Mouse (Mus musculus) spleen, postnatal 10 days (tissue): ENCODE results near the gene 2810408A11Rik.

Experiments used
- DNase-seq, 2 experiments: peaks; one replicate each; pipeline ENCODE4 v3.0.0; 2021 to 2022; ENCODE audit warnings: low spot score in 2 of 2

The 2810408A11Rik gene

DNA sequence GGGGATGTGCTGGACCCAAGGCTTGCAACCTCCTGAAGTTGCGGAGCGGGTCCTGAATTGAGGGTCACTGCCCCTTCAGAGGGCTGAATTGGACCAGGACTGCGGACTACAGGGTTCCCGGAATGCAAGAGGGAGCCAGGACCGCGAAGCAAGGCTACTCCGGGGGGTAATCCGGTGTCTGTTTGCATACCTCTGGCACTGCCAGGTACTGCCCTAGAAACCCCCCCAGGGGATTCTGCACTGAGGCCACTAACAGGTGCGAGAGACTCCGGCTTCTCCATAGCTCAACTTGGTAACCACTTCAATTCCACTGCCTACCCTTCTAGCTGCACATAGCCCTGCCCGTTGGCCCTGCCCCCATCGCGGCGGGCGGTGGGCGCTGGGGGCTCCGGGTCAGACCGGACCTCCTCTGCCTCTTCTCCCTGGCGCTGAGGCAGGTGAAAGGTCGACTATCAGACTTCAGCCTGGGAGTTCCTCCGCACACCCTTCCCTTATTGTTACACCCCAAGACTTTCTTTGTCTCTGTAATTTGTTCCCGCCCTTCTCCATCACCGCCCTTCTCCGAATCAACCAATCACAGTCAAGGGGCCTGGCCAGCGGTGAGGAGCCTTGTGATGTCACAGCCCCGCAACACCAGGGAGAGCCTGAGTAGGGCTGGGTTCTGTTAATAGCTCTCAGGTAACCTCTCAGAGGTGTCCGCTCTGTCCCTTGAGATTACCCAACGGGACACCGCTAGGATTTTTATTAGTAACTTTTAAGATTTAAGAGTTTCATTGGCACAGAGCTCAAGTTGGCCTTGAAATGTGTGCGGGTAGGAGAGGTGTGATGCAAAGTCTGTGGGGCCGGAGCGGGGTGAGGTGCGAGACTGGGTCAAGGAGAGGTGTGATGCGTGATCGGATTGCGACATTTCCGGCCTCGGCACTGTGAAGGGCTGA is at the start of gene 2810408A11Rik, which contains the start of gene Neurl4:
2810408A11Rik (minus strand) TSS at position 517 of the 935 bp plus-strand sequence.
Neurl4 (plus strand) TSS at position 602 of the 935 bp plus-strand sequence.
- peak; percentile 81 to 89 for DNase-seq

DNA sequence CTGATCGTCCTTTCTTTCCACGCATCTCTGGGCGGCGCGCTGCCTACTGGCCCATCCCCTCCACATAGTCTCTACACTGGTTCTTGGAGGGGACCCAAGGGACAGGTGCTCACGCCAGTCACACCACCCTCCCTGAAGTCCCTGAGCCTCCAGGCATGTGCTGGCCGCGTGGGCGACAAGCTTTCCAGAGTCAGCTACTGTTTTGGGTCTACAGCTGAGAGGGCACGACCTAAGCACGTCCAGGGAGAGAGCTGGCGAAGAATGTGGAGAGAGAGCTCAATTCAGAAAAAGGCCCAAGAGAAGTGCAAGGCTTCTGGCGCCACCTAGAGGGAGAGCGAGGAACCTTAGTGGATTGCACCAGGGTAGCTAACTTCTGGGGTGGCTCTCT is 48.0 kb upstream of the 2810408A11Rik start:
- peak; percentile 92 to 95 for DNase-seq

DNA sequence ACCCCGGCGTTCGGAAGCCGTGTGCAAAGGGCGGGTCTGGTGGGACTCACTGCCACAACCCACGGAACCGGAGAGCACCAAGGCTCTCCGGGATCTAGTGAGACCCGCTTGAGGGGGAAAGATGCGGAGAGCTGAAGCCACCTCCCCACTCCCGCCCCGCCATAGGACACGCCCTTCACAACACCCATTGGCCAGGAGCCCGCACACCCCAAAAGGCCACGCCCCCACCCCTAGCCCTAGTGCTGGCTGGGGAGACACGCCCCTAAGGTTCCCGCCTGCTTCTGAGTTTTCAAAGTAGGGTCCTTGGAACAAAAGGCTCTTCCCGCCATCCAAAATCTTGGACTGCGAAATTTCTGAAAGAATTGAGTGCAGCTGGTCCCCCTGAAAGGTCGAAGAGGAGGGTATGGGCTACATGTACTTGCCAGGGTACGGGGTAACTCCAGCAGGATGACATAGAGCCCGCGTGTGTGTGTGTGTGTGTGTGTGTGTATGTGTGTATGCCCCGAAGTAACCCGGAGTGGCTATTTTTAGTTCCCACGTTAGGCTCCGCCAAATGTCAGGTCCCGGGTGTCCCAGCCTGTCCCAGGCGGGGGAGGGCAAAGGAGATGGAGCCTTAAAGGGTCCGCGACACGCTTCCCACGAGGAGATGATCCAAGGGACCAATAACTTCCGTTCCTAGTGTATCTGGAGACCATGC is 47.4 kb upstream of the 2810408A11Rik start, which contains the start of gene Slc2a4:
Slc2a4 (minus strand) TSS at position 123 of the 697 bp plus-strand sequence.
- DNase-seq, result peak; percentile 93 to 98

DNA sequence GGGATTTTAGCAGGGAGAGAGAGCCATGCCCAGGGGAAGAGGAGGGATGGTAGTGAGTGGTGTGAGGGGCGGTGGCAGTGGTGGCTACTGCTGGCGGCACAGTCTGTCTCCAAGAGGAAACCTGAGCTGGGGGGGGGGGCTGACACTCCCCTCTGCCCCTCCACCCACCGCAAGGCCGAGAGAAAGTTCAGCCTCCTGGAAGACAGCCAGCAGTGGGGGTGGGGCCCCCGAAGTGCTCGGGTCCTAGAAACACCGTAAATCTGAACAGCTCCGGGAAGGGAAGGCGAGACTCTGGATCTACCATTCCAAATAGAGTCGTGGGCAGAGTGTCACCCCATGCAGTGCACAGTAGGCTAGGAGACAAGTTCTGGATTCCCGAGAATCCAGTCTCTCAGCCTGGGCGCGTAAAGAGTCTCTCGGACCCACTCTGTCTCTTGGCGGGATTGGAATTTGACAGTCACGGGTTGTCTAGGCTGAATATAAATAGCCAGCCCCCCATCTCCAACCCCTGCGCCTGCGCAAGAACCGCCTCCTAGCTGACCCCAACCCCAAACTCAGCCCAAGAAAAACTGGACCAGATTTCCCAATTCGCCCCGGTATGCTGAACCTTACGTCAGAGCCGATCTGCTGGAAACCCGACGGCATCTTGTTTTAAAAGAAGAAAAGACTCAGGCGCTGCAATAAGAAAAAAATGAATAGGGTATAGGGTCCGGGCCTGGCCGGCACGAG is 46.7 kb upstream of the 2810408A11Rik start:
- DNase-seq, result peak; percentile 66 to 79

DNA sequence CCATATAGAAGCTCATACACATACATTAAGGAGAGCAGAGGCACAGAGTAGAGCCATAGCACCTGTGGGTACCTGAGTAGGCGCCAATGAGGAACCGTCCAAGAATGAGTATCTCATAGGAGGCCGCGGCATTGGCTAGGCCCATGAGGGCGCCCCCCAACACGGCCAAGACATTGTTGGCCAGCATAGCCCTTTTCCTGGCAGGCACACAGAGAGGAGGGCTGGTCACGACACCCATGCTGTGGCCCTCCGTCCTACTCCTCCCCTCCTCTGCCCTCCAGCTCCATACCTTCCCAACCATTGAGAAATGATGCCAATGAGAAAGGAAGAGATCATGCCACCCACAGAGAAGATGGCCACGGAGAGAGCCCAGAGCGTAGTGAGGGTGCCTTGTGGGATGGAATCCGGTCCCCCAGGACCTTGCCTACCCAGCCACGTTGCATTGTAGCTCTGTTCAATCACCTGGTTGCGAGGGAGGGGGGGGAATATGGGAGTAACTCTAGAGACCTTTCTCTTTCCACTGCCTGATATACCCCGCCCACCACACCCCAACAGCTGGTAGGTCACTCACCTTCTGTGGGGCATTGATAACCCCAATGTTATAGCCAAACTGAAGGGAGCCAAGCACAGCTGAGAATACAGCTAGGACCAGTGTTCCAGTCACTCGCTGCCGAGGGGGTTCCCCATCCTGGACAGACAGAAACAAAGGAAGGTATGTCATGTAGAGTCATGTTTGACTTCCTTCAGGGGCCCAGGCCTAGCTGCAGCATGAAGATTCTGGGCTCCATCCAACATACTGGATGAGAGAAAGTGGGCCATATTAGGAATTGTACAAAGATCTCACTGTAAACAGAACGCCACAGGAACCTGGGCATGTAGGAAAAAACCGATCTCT is 45.5 kb upstream of the 2810408A11Rik start:
- DNase-seq, result peak; percentile 65 to 66

DNA sequence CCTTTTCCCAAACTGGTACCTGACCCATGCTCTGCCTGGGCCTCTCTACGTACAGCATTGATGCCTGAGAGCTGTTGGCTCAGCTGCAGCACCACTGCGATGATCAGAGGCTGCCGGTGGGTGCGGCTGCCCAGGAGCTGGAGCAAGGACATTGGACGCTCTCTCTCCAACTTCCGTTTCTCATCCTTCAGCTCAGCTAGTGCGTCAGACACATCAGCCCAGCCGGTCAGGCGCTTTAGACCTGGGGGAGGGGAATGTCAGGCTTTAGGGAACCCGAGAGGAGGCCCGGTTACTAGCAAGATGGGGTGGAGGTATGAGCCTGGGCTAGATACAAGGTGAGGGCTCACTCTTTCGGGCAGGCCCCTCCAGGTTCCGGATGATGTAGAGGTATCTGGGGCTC is 44.4 kb upstream of the 2810408A11Rik start:
- peak in 1 of 2 experiments; percentile 19 for DNase-seq

DNA sequence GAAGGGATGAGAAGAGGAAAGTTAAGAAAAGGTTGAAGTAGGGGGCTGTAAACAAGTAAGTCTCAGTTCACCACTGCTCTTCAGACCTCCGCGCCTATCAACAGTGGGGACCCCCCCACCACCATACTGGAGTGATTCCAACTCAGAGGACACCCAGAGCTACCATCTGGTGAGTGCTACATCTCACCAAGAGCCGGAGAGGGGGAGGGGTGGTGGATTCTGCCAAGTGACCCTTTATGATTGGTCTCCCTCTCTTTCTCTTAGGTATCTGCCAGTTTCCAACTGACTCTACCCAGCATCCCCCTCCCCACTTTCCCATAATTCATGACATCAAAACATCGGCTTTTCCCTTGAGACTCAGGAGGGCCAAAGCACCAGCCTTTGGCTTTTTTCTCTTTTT is 40.2 kb upstream of the 2810408A11Rik start:
- DNase-seq, result no peak

DNA sequence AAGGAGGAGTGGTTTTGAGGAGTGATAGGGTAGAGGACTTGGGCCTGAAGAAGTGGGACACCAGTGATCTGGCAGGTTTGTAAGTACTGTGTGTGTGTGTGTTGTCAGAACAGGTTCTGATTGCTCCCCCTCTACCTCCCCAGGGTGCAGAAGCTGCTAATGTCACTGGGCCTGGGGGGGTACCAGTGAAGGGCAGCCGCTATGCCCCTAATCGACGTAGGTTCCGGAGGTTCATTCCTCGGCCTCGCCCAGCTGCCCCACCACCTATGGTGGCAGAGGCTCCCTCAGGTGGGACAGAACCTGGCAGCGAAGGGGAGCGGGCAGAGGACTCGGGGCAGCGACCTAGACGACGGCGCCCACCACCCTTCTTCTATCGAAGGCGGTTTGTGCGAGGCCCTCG is 38.9 kb upstream of the 2810408A11Rik start:
- peak in 1 of 2 experiments; percentile 26 for DNase-seq

DNA sequence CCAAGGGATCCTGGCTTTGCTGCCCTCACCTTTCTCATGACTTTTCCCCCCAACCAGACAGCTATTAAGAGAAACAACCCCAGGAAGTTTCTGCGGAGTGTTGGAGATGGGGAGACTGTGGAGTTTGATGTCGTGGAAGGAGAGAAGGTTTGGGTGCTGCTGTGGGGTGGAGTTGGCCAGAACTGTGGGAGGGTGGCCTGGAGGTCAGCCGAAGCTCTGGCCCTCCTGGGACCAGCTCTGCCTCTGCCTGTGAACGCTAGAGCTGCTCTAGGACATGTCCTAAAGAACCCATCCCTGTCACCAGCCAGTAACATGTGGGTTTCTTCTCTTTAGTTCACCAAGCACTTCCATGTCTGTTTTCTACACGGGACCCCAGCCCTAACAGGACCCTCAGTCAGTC is 38.4 kb upstream of the 2810408A11Rik start:
- no peak for DNase-seq

DNA sequence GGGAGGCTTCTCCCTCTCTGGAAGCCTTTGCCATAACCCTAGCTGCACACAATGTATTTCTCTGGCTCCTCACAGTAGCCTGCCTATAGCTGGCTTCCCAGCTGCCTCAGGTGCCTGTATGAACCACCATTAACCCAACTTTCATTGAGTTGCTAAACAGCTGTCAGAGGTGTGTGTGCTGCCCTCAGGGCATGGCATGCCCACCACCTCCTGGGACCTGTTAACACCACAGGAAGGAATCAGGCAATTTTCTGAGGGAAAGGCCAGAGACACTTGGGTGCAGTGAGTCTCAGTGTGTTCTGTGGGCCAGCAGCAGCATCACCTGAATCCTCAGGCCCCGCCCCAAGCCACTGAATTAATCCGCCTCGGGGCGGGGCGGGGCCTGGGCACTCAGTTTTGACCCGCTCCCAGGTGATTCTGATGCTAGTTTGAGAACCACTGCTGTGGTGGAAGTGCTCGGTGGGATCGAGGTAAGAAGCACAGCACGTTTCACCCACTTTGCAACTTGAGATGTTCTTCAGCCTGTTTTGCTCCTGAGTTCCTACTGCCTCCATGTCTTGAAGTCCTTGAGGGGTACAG is 37.7 kb upstream of the 2810408A11Rik start:
- DNase-seq, result peak in 1 of 2 experiments; percentile 34

DNA sequence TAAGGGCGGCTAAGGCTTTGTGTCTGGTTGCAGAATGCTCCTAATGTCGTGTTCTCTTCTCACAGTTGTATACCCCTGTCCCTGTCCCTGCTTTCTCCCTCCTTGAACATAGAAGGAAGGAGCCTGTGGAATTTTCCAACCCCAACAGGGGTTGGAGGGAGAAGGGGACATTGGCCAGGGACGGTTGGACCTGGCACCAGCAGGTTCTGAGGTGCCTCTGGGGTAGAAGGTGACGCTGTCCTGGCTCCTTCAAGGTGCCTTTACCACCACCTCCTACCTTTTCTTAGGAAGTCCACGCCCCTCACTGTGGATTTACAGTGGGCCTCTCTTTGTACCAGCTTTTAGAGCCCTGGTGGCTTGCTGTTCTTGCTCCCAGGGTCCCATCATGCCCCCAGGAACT is 37.0 kb upstream of the 2810408A11Rik start:
- no peak for DNase-seq

DNA sequence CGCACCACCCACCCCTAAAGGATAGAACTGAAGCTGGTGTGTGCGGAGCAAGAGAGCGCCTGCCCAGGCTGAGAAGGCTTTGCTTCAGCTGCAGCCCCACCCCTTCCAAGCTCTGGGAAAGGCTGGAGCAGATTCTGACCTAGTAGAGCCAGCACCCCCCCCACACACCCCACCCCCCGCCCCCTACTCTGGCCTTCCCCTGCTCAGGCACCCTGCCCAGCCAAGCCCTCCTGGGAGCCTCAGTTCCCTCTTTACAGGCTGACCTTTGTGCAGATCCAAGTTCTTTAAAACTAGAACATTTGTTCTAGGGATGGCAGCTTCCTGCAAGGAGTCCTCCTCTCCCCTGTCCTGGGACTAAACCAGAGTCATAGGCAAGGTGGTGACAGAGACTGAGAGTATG is 36.6 kb upstream of the 2810408A11Rik start:
- DNase-seq, result no peak

DNA sequence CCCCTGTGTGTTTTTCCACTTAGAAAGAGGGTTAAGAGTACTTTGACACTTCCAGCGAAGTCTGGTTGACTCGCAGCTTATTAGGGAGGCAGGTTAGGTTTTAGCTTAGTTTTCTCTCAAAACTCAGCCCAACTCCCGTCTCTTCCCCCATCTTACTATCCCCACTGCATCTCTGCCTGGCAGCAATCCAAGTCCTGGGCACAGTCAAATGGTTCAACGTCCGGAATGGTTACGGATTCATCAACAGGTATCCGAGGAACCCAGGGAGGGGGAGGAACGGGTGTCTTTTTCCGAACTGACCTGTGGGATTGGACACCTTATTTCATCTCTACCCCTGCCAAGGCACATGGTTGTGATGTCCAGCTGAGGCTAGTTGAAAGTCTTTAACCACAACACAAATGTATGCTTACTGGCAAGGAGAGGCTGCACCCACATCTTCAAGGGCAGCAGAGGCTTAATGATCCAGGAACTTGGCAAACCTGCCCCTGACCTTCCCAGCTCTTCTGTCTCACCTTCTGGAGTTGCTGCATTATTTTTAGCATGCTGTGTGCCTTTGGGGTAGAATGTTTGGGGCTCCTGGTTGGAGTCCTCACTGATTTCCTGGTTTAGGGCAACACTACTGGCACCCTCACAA is 36.0 kb upstream of the 2810408A11Rik start:
- no peak for DNase-seq

DNA sequence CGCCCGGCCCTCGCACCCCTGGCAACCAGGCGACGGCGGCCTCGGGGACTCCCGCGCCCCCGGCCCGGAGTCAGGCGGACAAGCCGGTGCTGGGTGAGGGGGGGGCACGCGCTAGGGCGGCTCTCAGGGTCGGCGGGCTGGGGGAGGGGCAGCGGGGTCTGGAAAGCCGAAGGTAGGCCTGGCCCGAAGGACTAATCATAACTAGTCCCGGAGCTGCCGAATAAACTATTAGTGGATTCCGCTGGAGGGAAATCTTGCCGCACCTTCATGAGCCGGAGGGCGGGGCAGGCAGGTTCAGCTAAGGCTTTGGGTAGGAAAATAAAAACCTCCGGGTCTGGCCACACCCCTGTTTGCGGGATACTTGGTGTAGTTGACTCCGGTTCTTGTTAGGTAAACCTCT is 35.4 kb upstream of the 2810408A11Rik start:
- DNase-seq, result peak; percentile 29 to 51

DNA sequence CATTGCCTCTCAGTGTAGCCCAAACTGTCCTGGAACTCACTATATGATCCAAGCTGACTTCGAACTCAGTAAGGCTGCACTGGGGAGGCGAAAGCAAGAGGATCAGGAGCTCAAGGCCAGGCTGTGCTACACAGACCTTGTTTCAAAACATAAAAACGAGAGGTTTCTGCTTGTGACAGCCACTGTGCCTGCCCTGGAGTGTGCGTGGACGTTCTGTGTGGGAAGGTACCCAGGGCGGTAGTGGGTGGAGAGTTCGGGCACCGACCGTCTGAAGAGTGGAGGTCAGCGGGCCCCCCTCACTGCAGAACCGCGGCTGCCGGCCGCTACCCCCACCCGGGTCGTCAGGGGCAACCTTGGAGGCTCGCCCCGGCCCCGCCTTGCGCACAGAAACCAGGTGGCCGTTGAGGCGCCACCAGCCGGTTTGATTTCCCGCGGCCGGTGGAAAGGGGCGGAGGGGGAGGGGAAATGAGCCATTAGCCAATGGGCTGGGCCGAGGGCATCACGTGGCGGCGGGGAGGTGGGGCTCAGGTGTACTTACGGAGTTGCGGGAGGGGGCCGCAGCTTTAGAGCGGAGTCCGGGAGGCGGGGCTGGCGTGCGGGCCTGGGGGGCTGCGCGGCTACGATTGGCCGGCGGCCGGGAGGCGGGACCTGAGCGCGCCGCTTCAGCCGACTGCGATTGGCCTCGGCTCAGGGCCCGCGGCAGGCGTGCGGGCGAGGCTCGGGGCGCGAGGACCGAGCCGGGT is 34.5 kb upstream of the 2810408A11Rik start, which contains the start of gene Ybx2:
Ybx2 (plus strand) TSS at position 660 of the 743 bp plus-strand sequence.
- peak; percentile 82 to 90 for DNase-seq

DNA sequence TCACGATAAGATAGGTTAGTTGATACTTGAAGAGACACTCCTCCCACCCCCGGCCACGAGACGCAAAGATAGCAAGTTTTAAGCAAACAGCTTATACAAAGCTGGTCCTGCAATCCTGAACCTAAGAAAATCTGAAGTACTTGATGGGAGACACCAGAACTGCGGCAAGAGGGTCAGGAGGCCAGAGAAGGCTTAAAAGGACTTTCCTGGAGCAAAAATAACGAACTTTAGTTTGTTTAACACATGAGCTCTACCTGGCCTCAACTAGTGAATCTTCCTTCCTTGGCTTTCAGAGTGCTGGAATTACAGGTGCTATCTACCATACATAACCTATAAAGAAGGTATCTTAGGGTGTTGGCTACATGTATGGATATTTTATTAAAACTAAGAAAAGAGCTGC is 33.9 kb upstream of the 2810408A11Rik start:
- DNase-seq, result peak in 1 of 2 experiments; percentile 22

DNA sequence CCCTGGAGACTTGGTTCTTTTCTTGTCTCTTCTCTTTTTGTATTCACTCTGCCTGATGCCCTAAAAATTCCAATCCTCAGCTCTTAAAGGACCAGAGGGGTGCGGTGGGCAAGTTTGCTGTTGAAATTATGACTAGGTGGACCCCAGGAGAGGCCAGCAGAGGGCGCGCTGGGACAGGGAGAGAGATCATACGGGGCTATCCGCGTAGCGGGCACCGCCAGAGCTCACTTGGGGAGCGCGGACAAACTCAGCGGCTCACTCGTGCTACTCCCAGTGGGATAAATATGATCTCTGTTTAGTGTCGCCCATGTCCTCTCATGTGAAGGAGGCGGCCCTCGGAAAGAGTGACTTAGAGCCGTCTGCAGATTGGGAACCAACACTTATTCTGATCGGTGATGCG is 33.4 kb upstream of the 2810408A11Rik start:
- peak; percentile 97 to 98 for DNase-seq

DNA sequence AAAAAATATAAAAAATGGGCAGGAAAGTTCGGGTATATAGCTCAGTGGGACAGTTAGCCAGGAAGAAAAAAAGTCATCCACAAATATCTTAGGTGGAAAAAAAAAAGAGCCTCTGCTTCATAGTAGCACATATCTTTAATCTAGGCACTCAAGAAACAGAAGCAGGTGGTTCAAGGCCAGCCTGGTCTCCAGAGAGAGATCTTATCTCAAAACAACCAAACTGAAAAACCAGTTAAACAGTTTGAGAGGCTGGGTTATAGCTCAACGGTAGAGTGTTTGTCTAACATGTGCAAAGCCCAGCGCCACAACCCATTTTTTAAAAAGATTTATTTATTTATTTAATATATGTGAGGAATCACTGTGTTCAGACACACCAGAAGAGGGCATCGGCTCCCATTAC is 32.3 kb upstream of the 2810408A11Rik start:
- DNase-seq, result no peak

DNA sequence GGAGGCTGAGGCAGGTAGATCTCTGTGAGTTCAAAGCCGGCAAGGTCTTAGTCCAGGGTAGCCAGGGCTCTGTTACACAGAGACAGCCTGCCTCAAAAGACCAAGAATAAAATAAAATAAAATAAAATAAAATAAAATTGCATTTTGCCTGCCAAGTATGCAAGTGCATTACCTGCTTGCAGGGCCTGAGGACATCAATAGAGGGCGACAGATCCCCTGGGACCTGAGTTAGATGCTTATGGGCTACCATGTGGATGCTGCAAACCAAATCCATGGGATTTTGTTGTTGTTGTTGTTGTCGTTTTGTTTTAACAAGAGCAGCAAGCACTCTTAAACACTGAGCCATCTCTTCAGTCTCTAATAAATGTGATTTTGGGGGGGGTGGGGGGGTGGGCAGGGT is 31.5 kb upstream of the 2810408A11Rik start:
- peak in 1 of 2 experiments; percentile 52 for DNase-seq
